Mouse (Mus musculus) forebrain, embryonic 14.5 days (tissue): ENCODE measurements at regions not wholly inside any gene's neighbourhood (a gene's known extent, or its start where the extent isn't known, plus 50 kb on each side); places are given as distances from the start of the nearest gene placed in this dataset.
"Not testable (repeated sequence)": the region's sequence is repeated elsewhere in the genome, so short reads cannot be mapped to it uniquely, and the experiment has no call there.

Experiments
- ATAC-seq: fragments of 200-750 bp; cut with Nextera tagmentation; 2 replicates; pipeline ENCODE4 v1.8.0; 2017; ENCODE audit warnings: mild to moderate bottlenecking, moderate library complexity
- DNase-seq: peaks from one replicate; pipeline ENCODE4 v3.0.0-alpha.2; 2015; ENCODE audit warnings: low spot score
- H3K27ac ChIP-seq: fragments of 300-500 bp; sonication (generic); 2 replicates; pipeline ENCODE4 v1.5.1; 2014; ENCODE audit warnings: low read depth, mild to moderate bottlenecking, control low read depth, low read length, moderate library complexity
- H3K27me3 ChIP-seq: fragments of 300-500 bp; sonication (generic); replicated peaks from 2 replicates; pipeline ENCODE4 v1.6.1; 2014; ENCODE audit warnings: low read length, control low read depth, mixed read lengths; ENCODE audit not compliant: control insufficient read depth, insufficient read depth
- H3K36me3 ChIP-seq: fragments of 300-500 bp; sonication (generic); 2 replicates; pipeline ENCODE4 v1.6.1; 2014; ENCODE audit warnings: low read length, control low read depth; ENCODE audit not compliant: control insufficient read depth, insufficient read depth
- H3K4me1 ChIP-seq: fragments of 300-500 bp; sonication (generic); 2 replicates; pipeline ENCODE4 v1.6.1; 2014; ENCODE audit warnings: antibody characterized with exemption, low read length, control low read depth; ENCODE audit not compliant: control insufficient read depth, insufficient read depth
- H3K4me2 ChIP-seq: fragments of 300-500 bp; sonication (generic); 2 replicates; pipeline ENCODE4 v1.6.1; 2014; ENCODE audit warnings: mild to moderate bottlenecking, control low read depth, low read length
- H3K4me3 ChIP-seq: fragments of 300-500 bp; sonication (generic); 2 replicates; pipeline ENCODE4 v1.5.1; 2014; ENCODE audit warnings: low read depth, low read length, control low read depth
- H3K9ac ChIP-seq: fragments of 300-500 bp; sonication (generic); 2 replicates; pipeline ENCODE4 v1.6.1; 2014; ENCODE audit warnings: mild to moderate bottlenecking, low read length, control low read depth, moderate library complexity
- H3K9me3 ChIP-seq: fragments of 300-500 bp; sonication (generic); replicated peaks from 2 replicates; pipeline ENCODE4 v1.6.1; 2016; ENCODE audit warnings: low read length, control low read depth, mixed read lengths; ENCODE audit not compliant: control insufficient read depth
- WGBS: fragments of 180-500 bp; shearing (Covaris S2); extraction: QIAGEN DNeasy Blood & Tissue Kit; methylation state at CpG from one replicate; pipeline ENCODE4 v1.1.7; 2014; 5-methylcytosine and 5-hydroxymethylcytosine counted together

DNA sequence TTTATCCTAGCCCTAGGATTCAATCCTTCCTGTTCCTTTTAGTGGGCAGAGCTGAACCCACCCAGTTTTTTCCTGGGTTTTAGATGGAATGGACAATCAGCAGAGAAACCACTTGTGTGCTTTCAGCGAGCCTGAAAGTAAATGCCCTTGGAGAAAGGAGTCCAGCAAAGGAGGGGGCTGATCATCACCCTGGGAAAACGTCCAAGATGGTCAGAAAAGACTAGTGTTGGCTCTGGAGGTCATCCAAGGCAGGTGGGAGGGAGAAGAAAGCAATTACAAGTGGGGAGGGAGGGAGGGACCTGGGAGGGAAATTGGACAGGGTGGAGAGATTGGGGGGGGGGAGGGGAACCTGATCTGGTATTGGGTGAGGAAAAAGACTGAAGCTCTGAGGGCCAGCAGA lies 55.6 kb upstream of the Zfp366 start:
- no peak overlapping the region for H3K4me3 ChIP-seq
- no peak overlapping the region for H3K27ac ChIP-seq
- H3K4me1 ChIP-seq: no peaks in the 10 kb centered on the region
- H3K9me3 ChIP-seq: no peaks in the 10 kb centered on the region
- ATAC-seq (no peak), DNase-seq (peak; percentile 39)
- no peak overlapping the region for H3K9ac ChIP-seq
- 27% methylated on average over 2 of the region's 2 CpGs for WGBS
- no peak overlapping the region for H3K4me2 ChIP-seq
- H3K36me3 ChIP-seq: no peaks in the 10 kb centered on the region
- H3K27me3 ChIP-seq: no peaks in the 10 kb centered on the region

GRCm38 (mm10) chr13:99128284-99128691 lies 56.3 kb upstream of the Zfp366 start:
- ATAC-seq (no peak), DNase-seq (no peak)
- Histone ChIP-seq H3K27me3 (no peaks in the 10 kb centered on the region), H3K4me2 (no peak overlapping the region), H3K4me1 (no peaks in the 10 kb centered on the region), H3K36me3 (no peaks in the 10 kb centered on the region), H3K9me3 (no peaks in the 10 kb centered on the region), H3K27ac (no peak overlapping the region), H3K4me3 (no peak overlapping the region), H3K9ac (no peak overlapping the region)
- 77% methylated on average over 5 of the region's 5 CpGs for WGBS

- DNase-seq: no peak
- H3K27me3 ChIP-seq: no peaks in the 10 kb centered on the region
- H3K9me3 ChIP-seq: no peaks in the 10 kb centered on the region
- WGBS: 73% methylated on average over 5 of the region's 5 CpGs
- H3K4me3 ChIP-seq: no peak overlapping the region
- H3K4me2 ChIP-seq: no peak overlapping the region
- no peak for ATAC-seq
- no peak overlapping the region for H3K27ac ChIP-seq
- H3K36me3 ChIP-seq: no peaks in the 10 kb centered on the region
- H3K9ac ChIP-seq: no peak overlapping the region
- no peaks in the 10 kb centered on the region for H3K4me1 ChIP-seq
Observed at GRCm38 (mm10) chr13:99127716-99128115, 56.9 kb upstream of the Zfp366 start.

- H3K27me3 ChIP-seq, H3K4me3 ChIP-seq, H3K4me1 ChIP-seq, ATAC-seq, DNase-seq, H3K4me2 ChIP-seq, H3K9ac ChIP-seq, H3K9me3 ChIP-seq, H3K27ac ChIP-seq, H3K36me3 ChIP-seq: not testable (repeated sequence)
- 97% methylated on average over 10 of the region's 10 CpGs for WGBS
Observed at GRCm38 (mm10) chr13:99126971-99127370, 57.7 kb upstream of the Zfp366 start.

- Histone ChIP-seq H3K36me3 (no peaks in the 10 kb centered on the region), H3K27ac (no peak overlapping the region), H3K27me3 (no peaks in the 10 kb centered on the region), H3K4me1 (no peaks in the 10 kb centered on the region), H3K4me3 (no peak overlapping the region), H3K9ac (no peak overlapping the region), H3K4me2 (no peak overlapping the region), H3K9me3 (no peaks in the 10 kb centered on the region)
- 87% methylated on average over 8 of the region's 8 CpGs for WGBS
- ATAC-seq (no peak), DNase-seq (no peak)
Observed at GRCm38 (mm10) chr13:99126538-99126937, 58.1 kb upstream of the Zfp366 start.

GRCm38 (mm10) chr13:99125946-99126345 lies 58.7 kb upstream of the Zfp366 start:
- ATAC-seq: no peak
- no peak overlapping the region for H3K9ac ChIP-seq
- H3K36me3 ChIP-seq: no peaks in the 10 kb centered on the region
- DNase-seq: peak; percentile 34
- no peaks in the 10 kb centered on the region for H3K27me3 ChIP-seq
- no peak overlapping the region for H3K4me3 ChIP-seq
- WGBS: 67% methylated on average over 1 of the region's 1 CpGs
- H3K9me3 ChIP-seq: no peaks in the 10 kb centered on the region
- H3K4me2 ChIP-seq: no peak overlapping the region
- H3K4me1 ChIP-seq: no peaks in the 10 kb centered on the region
- no peak overlapping the region for H3K27ac ChIP-seq

DNA sequence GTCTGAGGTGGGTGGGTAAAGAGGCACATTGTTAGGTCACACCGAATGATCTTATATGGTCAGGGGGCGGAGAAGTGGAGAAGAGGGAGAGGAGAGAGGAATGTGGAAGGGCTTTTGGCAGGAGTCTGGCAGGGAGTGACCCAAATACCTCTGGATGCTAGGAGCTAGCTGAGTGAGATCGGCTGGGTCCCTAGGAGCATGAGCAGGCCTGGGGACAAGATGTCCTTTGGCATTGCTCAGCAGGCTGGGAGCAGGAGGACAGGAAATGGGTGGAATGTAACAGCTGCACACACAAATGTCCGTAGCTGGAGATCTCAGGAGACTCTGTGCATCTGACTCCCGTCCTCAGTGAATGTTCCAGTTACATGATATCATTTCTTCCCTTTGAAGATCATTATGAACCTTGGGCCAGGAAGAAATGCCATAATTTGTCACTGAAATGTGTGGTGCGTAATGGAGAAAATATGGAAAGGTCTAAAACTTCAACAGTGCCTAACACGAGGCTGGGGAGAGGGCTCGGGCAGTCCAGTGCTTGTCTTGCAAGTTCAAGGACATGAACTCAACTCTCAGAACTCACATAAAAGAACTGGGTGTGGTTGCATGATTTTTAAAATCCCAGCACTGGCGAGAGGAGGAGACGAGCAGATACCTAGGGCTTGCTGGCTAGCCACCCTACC lies 59.6 kb upstream of the Zfp366 start:
- Histone ChIP-seq H3K9me3 (no peaks in the 10 kb centered on the region), H3K27me3 (no peaks in the 10 kb centered on the region), H3K27ac (no peak overlapping the region), H3K4me2 (no peak overlapping the region), H3K4me3 (no peak overlapping the region), H3K36me3 (no peaks in the 10 kb centered on the region), H3K4me1 (no peaks in the 10 kb centered on the region), H3K9ac (no peak overlapping the region)
- ATAC-seq (no peak), DNase-seq (no peak)
- 80% methylated on average over 10 of the region's 10 CpGs for WGBS

GRCm38 (mm10) chr13:99124141-99124540 lies 60.5 kb upstream of the Zfp366 start:
- H3K9ac ChIP-seq: no peak overlapping the region

DNA sequence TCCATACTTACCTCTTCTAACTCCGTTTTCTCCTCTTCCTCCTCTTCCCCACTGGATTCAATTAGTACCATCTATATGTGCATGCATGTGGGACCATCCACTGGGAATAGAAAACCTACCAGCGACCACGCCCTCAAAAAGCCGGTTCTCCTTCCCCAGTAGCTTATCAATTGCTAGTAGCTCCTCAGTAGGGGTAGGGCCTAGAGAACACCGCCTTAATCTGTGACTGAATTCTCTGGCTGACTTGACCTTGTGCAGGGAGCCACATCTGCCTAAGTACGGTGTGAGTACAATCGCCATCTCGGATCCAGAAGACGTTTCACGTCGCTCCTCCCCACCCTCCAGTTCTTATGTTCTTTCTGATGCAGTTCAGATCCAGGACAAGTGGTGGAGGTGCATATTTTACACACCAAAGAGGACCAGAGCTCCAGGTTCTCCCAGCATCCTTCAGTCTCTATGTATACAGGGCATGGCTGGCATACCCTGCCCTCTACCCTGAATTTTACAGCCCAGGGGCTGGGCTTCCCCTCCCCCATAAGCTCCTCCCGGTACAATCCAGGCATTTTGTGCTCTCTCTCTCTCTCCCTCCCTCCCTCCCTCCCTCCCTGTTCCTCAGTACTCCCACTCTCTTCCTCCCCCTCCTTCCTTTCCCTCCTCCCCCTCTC lies 61.0 kb upstream of the Zfp366 start:
- Histone ChIP-seq H3K27ac (no peak overlapping the region), H3K9ac (no peak overlapping the region), H3K4me2 (no peak overlapping the region), H3K36me3 (no peaks in the 10 kb centered on the region), H3K4me3 (no peak overlapping the region), H3K27me3 (no peaks in the 10 kb centered on the region), H3K9me3 (no peaks in the 10 kb centered on the region), H3K4me1 (0 out of 2 replicates have a peak, but pooled peaks cover 10% of the 10 kb centered on the region)
- WGBS: 81% methylated on average over 12 of the region's 12 CpGs
- ATAC-seq (no peak), DNase-seq (no peak)

More at GRCm38 (mm10) chr13:99124141-99124540, 60.5 kb upstream of the Zfp366 start:
- H3K27ac ChIP-seq: no peak overlapping the region
- no peaks in the 10 kb centered on the region for H3K27me3 ChIP-seq
- 52% methylated on average over 2 of the region's 2 CpGs for WGBS
- no peak overlapping the region for H3K4me2 ChIP-seq
- H3K4me3 ChIP-seq: no peak overlapping the region
- H3K4me1 ChIP-seq: 0 out of 2 replicates have a peak, but pooled peaks cover 5% of the 10 kb centered on the region
- H3K9me3 ChIP-seq: no peaks in the 10 kb centered on the region
- no peaks in the 10 kb centered on the region for H3K36me3 ChIP-seq
- ATAC-seq: no peak
- DNase-seq: no peak
